Mouse (Mus musculus): ENCODE results near the gene Syk. TPM values are rescaled to one million over a fixed set of nuclear protein-coding genes. Genes with fewer than 3 reads are reported as not detected.

The Syk gene
- total RNA-seq, 1 experiment: 13.3 TPM

- Histone ChIP-seq H3K9me3 (ENCODE audit: control insufficient read depth, insufficient read depth, low read depth, low read length) (no peaks in the 10 kb centered on the region), H3K27ac (ENCODE audit: insufficient read depth, low read depth, low read length, poor library complexity, severe bottlenecking) (no peak overlapping the region), H3K4me1 (ENCODE audit: control insufficient read depth in 2 of 2, insufficient read depth in 2 of 2, low read length in 2 of 2, poor library complexity in 1 of 2) (peaks cover 0 to 4% of the 10 kb centered on the region in 2 experiments; a peak in 1 of 4 replicates), H3K36me3 (ENCODE audit: control insufficient read depth, insufficient read depth, low read length, poor library complexity, severe bottlenecking) (no peaks in the 10 kb centered on the region), H3K4me3 (ENCODE audit: insufficient read depth in 1 of 2, low read depth in 1 of 2, low read length in 2 of 2, poor library complexity in 1 of 2, severe bottlenecking in 1 of 2) (no peak overlapping the region), H3K9ac (ENCODE audit: insufficient read depth, low read depth, low read length, poor library complexity, severe bottlenecking) (no peak overlapping the region)
- peak; percentile 77; the same call in 1 of the 2 replicates for TF ChIP-seq ZC3H11A (IDR thresholded peaks at IDR 0.05; ENCODE audit: borderline replicate concordance, low read depth, low read length)
- no peak for TF ChIP-seq CHD2 (IDR thresholded peaks at IDR 0.05; ENCODE audit: low read depth, low read length)
- peak; percentile 35 for DNase-seq (ENCODE audit: low read depth, low spot score)
- in situ Hi-C loops (cut with MboI; ENCODE audit: low sequenced_read_pairs in 2 of 2, unreplicated experiment in 2 of 2): loop anchor here (10.0 to 25.0 kb wide), 3 partner anchors 276 to 701 kb away; partner anchors contain the start of gene Gadd45g (in 1 of the 2)
Measured at GRCm38 (mm10) chr13:52538588-52539116, 44.3 kb upstream of the Syk start.

GRCm38 (mm10) chr13:52539461-52539860 is 43.5 kb upstream of the Syk start:
- no peak overlapping the region for H3K9ac ChIP-seq (ENCODE audit: insufficient read depth, low read depth, low read length, poor library complexity, severe bottlenecking)
- H3K4me1 ChIP-seq (ENCODE audit: control insufficient read depth in 2 of 2, insufficient read depth in 2 of 2, low read length in 2 of 2, poor library complexity in 1 of 2): peaks cover 0 to 4% of the 10 kb centered on the region in 2 experiments; a peak in 1 of 4 replicates
- TF ChIP-seq ZC3H11A (IDR thresholded peaks at IDR 0.05; ENCODE audit: borderline replicate concordance, low read depth, low read length): no peak
- no peak for TF ChIP-seq ZNF384 (IDR thresholded peaks at IDR 0.05; ENCODE audit: low read depth, low read length)
- TF ChIP-seq MAFK (IDR thresholded peaks at IDR 0.05; ENCODE audit: insufficient read depth, low read depth, low read length): no peak
- TF ChIP-seq HCFC1 (IDR thresholded peaks at IDR 0.05; ENCODE audit: borderline replicate concordance, insufficient read depth, low read length): no peak
- TF ChIP-seq CHD2 (IDR thresholded peaks at IDR 0.05; ENCODE audit: low read depth, low read length): no peak
- no peak for DNase-seq (ENCODE audit: low read depth, low spot score)
- H3K36me3 ChIP-seq (ENCODE audit: control insufficient read depth, insufficient read depth, low read length, poor library complexity, severe bottlenecking): no peaks in the 10 kb centered on the region
- H3K4me3 ChIP-seq (ENCODE audit: insufficient read depth in 1 of 2, low read depth in 1 of 2, low read length in 2 of 2, poor library complexity in 1 of 2, severe bottlenecking in 1 of 2): no peak overlapping the region
- H3K9me3 ChIP-seq (ENCODE audit: control insufficient read depth, insufficient read depth, low read depth, low read length): no peaks in the 10 kb centered on the region
- H3K27ac ChIP-seq (ENCODE audit: insufficient read depth, low read depth, low read length, poor library complexity, severe bottlenecking): no peak overlapping the region
- in situ Hi-C loops (cut with MboI; ENCODE audit: low sequenced_read_pairs in 2 of 2, unreplicated experiment in 2 of 2): loop anchor here (10.0 to 25.0 kb wide), 3 partner anchors 277 to 702 kb away; partner anchors contain the start of gene Gadd45g (in 1 of the 2)

GRCm38 (mm10) chr13:52541385-52542035 is 41.5 kb upstream of the Syk start:
- in situ Hi-C loops (cut with MboI; ENCODE audit: low sequenced_read_pairs in 2 of 2, unreplicated experiment in 2 of 2): loop anchor here in 1 of 2 experiments (25.0 kb wide), 2 partner anchors 279 to 704 kb away; partner anchors contain the start of gene Gadd45g
- Histone ChIP-seq H3K9me3 (ENCODE audit: control insufficient read depth, insufficient read depth, low read depth, low read length) (no peaks in the 10 kb centered on the region), H3K36me3 (ENCODE audit: control insufficient read depth, insufficient read depth, low read length, poor library complexity, severe bottlenecking) (no peaks in the 10 kb centered on the region), H3K9ac (ENCODE audit: insufficient read depth, low read depth, low read length, poor library complexity, severe bottlenecking) (no peak overlapping the region), H3K27ac (ENCODE audit: insufficient read depth, low read depth, low read length, poor library complexity, severe bottlenecking) (no peak overlapping the region), H3K4me3 (ENCODE audit: insufficient read depth in 1 of 2, low read depth in 1 of 2, low read length in 2 of 2, poor library complexity in 1 of 2, severe bottlenecking in 1 of 2) (no peak overlapping the region), H3K4me1 (ENCODE audit: control insufficient read depth in 2 of 2, insufficient read depth in 2 of 2, low read length in 2 of 2, poor library complexity in 1 of 2) (peaks cover 0 to 4% of the 10 kb centered on the region in 2 experiments; a peak in 1 of 4 replicates)
- no peak for TF ChIP-seq CHD2 (IDR thresholded peaks at IDR 0.05; ENCODE audit: low read depth, low read length)
- TF ChIP-seq ZC3H11A (IDR thresholded peaks at IDR 0.05; ENCODE audit: borderline replicate concordance, low read depth, low read length): no peak
- no peak for TF ChIP-seq ZNF384 (IDR thresholded peaks at IDR 0.05; ENCODE audit: low read depth, low read length)
- TF ChIP-seq HCFC1 (IDR thresholded peaks at IDR 0.05; ENCODE audit: borderline replicate concordance, insufficient read depth, low read length): no peak
- no peak for TF ChIP-seq MAFK (IDR thresholded peaks at IDR 0.05; ENCODE audit: insufficient read depth, low read depth, low read length)
- DNase-seq (ENCODE audit: low read depth, low spot score): no peak

- Histone ChIP-seq H3K9me3 (ENCODE audit: control insufficient read depth, insufficient read depth, low read depth, low read length) (no peaks in the 10 kb centered on the region), H3K27ac (ENCODE audit: insufficient read depth, low read depth, low read length, poor library complexity, severe bottlenecking) (no peak overlapping the region), H3K4me3 (ENCODE audit: insufficient read depth in 1 of 2, low read depth in 1 of 2, low read length in 2 of 2, poor library complexity in 1 of 2, severe bottlenecking in 1 of 2) (no peak overlapping the region), H3K36me3 (ENCODE audit: control insufficient read depth, insufficient read depth, low read length, poor library complexity, severe bottlenecking) (no peaks in the 10 kb centered on the region), H3K4me1 (ENCODE audit: control insufficient read depth in 2 of 2, insufficient read depth in 2 of 2, low read length in 2 of 2, poor library complexity in 1 of 2) (peaks cover 0 to 4% of the 10 kb centered on the region in 2 experiments; a peak in 1 of 4 replicates), H3K9ac (ENCODE audit: insufficient read depth, low read depth, low read length, poor library complexity, severe bottlenecking) (no peak overlapping the region)
- no peak for DNase-seq (ENCODE audit: low read depth, low spot score)
- in situ Hi-C loops (cut with MboI; ENCODE audit: low sequenced_read_pairs in 2 of 2, unreplicated experiment in 2 of 2): loop anchor here in 1 of 2 experiments (25.0 kb wide), 2 partner anchors 280 to 705 kb away; partner anchors contain the start of gene Gadd45g
- TF ChIP-seq CHD2 (IDR thresholded peaks at IDR 0.05; ENCODE audit: low read depth, low read length) (no peak), ZC3H11A (IDR thresholded peaks at IDR 0.05; ENCODE audit: borderline replicate concordance, low read depth, low read length) (no peak), HCFC1 (IDR thresholded peaks at IDR 0.05; ENCODE audit: borderline replicate concordance, insufficient read depth, low read length) (no peak), MAFK (IDR thresholded peaks at IDR 0.05; ENCODE audit: insufficient read depth, low read depth, low read length) (no peak), ZNF384 (IDR thresholded peaks at IDR 0.05; ENCODE audit: low read depth, low read length) (no peak)
Measured at GRCm38 (mm10) chr13:52542036-52542526, 40.9 kb upstream of the Syk start.
